Mouse (Mus musculus) T-helper 1 cell (primary cell): ENCODE data around the gene Lrrc20.

Source experiments
- in situ Hi-C: fragments of 300-600 bp; cut with MboI, MseI; formaldehyde crosslinking; loops from one replicate; pipeline ENCODE4 v1.15.1; 2025; ENCODE audit warnings: high pct_unique_total_duplicates

Lrrc20 gene

DNA sequence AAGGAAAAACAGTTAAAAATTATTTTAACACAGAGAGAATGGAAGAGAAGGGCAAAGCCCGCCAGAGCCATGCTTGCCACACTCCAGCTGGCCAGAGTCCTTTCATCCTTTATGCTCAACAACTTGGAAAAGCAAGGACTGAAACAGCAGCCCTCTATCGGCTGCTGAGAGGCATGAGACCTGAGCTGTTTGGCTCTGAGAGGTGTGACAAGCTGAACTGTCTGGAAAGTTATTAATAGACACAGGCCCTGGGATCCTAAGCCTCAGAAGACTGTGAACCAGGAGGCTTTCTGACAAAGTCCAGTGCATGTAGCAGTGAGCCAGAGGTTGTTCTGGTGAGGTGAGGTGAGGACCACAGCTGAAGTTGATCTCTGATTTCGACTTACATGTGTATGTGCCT lies 2.0 kb upstream of the Lrrc20 start:
- in situ Hi-C loops: no loop called here

DNA sequence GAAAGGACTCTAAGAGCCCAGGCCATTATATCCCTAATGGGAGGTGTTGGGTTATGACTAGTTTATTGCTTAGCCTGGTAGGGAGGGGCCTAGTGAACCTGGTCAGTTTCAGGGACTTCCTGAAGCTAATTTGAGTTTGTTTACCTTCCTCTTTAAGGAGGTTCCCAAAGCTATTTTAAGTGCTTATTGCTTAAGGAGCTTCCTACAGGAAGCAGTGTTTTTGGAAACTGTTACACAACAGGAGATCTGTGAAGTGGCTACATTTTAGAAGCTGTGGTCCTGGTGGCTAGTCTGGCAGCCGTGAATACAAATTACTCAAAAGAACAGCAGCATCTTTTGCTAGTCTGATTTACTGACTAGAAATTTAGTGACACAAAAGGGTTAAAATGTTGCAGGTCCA lies 1.3 kb upstream of the Lrrc20 start:
- in situ Hi-C loops: no loop called here

DNA sequence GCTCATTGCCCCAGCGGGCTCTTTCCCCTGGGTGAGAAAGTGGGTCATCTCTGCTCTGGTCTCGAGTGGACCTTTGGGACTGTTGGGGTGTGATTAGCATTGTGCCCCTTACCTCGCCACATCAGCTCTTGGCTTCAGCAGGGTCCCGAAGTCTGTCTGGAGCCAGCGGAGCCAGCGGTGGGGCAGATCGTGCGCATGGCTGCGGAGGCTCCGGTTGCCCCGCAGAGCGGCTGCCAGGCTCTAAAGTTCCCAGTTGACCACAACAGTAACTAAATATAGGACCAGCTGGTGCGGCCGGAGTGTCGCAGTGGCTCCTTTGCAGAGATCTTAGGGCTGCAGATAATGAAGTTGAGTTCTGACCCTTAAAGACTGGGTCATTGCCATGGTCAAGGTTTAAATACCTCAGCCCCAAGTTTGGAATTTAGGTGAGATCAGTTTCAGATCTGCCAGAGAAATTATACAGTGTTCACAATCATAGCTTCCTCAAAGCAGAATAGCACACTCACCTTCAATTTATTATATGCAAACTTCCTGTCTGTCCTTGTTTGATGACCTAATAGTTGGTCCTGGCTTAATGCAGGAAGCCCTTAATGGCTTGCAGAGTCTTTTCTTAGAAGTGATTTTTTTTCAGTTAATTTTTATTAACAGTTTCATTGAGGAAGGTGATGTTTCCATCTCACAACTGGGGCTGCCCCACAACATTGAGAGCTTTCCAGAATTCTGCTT lies 1.0 kb downstream of the Lrrc20 start:
- in situ Hi-C loops: no loop called here

DNA sequence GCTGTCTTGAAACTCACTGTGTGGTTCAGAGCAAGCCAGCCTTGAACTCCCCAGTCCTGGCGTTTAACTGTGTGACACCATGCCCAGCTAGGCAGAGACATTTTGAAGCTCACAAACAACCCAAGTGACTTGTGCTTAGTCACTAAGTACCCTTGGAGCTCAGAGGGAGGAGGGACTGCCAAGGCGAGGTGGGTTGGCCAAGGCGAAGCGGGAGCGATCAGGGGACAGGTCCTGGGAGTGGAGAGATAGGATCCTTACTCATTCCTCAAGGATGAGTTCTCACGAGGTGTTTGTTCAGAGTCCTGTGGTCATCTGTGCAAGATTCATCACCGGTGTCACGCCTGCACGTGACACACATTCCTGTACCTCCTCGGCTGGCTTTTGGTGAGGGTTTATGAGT lies 3.9 kb downstream of the Lrrc20 start:
- in situ Hi-C loops: no loop called here

DNA sequence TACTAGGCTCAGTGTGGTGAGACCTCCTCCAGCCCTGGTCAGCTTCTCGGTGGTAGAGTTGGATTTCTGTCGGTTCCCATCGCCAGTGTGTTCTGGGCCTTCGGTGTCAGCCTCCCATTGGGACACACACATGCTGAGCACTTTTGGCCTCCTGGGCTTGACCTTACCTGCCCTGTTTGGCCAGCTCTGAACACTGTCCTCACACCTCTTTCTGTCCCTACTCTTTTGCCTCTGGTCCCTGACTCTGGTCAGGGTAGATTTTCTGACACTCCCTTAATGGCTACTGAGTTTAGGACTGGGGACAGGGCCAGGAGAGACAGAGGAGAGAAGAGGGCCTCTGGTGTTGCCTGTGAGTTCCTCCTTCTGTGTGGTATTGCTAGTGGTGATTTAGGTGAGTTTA lies 4.3 kb downstream of the Lrrc20 start:
- in situ Hi-C loops: no loop called here

DNA sequence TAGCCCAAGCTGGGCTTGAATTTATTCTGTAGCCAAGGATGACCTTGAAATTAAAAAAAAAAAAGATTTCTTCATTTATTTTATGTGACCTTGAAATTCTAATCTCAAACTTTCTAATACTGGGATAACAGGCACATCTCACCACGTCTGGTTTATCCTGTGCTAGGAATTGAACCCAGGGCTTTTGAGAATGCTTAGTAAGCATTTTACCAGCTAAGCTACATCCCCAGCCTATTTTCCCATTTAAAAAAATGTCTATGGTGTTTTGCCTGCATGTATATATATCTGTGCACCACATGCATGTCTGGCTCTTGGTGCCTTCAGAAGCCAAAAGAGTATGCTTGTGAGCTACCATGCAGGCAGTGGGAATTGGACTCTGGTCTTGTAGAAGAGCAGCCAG lies 4.9 kb downstream of the Lrrc20 start:
- in situ Hi-C loops: no loop called here

DNA sequence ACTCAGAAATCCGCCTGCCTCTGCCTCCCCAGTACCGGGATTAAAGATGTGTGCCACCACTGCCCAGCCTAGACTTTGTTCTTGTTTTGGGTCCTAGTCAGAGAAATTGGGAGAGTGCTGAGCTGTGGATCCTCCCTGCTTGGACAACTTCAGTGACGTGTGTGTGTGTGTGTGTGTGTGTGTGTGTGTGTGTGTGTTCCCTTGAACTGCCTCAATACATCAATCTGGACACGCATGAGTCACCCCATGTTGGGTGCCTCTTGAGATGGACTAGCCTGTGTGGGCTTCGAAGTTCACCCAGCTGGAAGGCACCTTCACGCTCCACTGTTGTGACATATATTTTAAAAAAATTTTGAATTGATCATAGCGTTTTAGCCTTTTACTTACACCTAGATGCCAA lies 7.2 kb downstream of the Lrrc20 start:
- in situ Hi-C loops: no loop called here

DNA sequence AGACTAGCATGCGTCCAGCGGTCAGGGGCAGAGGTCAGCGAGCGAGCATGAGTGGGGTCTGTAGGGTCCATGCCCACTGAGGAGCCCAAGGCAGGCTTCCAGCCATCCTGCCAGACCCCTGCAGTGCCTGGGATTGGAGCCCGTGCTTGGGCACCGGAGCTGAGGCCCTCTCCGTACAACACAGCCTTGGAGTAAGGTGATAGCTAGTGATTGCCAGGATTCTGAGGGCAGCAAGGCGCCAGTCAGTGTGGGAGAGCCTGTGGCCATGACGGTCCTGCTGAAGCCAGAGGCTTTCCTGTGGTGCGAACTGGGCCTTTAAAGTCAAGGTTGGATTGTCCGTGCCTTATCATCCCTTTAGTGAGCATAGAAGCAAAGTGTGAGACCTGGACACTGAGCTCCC lies 9.2 kb downstream of the Lrrc20 start:
- in situ Hi-C loops: no loop called here

DNA sequence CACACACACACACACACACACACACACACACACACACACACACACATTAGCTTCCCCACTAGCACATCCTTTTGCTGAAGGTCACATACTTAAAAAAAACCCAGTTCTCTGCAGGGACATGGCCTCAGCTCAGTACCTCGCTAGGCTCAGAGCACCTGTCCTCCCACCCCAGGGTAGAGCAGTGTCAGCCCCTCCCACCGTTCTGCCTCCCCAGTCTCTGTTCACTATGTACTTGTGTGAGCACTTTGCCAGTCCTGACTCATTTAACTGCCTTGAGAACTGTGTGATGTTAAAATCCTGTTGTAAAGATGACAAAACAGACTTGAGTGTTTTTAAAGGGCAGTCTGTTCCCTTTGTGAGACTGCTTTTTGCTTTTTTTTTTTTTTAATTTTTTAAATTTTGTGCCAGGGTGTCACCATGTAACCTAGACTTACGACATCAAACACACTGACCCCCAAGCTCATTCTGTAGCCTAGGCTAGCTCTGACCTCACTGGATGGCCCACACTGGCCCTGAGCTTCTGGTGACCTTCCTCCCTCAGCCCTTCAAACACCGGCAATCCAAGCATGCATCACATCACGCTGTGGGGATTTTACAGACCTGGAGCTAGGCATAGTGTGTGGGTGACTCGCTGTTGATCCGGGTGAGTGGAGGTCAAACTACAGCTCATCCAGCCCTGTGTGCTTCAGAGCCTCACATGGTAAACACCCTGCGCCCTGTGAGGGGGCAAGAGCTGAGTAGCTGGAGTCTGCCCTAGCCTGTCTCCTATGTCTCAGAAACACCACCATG lies 11.1 kb downstream of the Lrrc20 start:
- in situ Hi-C loops: no loop called here

DNA sequence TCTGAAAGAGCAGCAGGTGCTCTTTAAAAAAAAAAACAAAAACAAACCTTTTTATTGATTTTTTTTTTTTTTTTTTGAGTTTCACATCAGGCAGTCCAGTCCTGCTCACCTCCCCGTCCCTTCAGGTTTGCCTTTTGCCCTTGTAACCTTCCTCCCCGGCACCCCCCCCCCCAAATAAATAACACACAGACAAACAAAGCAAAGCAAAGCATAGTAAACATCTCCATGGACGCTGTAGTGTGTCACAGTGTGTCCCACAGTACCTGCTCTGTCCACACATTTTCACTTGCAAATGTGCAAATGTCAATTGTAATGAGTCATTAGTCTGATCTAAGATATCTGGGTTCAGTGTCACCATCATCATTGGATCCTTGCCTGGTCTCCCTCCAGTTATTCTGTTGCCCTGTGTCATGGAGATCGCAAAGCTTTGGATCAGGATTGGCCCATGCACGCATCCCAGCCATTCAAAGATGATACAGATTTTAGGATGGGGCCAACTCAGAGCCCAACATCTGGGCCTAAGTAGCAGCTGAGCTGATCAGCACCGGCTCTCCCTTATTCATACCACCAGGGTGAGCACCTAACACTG lies 13.0 kb downstream of the Lrrc20 start:
- in situ Hi-C loops: no loop called here

DNA sequence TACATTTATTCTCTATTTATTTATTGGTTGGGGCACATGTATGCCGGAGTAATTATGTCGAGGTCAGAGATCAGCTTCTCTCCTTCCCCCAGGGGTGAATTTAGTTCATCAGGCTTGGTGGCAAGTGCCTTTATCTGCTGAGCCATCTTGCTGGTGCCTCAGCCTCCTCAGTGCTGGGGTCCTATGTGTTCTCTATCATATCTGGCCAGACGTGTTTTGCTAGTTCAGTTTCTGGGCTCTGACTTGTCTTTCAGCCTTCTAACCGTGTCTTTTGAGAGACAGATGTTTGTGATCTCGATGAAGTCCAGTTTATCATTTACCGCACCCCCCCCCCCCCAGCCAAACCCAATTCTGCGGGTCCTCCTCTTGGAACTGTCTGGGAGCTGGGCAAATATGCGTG lies 16.0 kb downstream of the Lrrc20 start:
- in situ Hi-C loops: no loop called here

DNA sequence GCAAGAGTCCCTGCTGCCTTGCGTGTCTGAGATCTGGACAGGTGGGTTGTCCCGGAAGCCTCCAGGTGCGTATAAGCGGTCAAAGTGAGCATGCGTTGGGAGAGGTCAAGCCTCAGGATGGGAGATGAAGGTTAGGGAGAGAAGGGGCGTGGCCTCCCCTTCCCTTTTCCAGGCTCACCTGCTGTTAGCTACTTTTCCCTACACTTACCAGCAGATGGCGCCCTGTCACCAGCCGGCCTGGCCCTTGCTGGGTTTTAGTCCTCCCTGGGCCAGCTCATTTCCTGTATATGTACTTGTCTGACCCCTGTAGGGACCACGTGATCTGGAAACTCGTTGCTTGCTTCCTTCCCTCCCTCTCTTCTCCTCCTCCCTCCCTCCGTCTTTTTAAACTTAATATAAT lies 16.4 kb downstream of the Lrrc20 start:
- in situ Hi-C loops: no loop called here

DNA sequence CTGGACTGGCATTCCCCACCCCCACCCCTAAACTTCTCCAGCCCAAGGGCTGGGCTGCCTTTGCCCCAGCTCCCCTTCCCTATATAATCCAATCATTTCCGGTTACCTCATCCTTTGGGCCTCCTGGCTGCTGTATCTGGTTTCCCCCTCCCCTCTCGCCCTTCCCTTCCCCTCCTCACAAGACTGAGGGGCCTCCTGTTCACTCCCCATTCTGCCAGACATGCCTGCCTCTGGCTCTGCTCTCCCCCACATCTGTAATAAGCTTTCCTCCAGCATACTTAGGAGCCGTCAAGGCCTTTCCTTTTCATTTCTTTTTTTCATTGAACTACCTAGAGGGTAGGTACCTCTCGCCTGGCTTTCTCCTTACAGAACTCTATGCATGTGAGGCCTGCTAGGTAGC lies 19.9 kb downstream of the Lrrc20 start:
- in situ Hi-C loops: no loop called here

DNA sequence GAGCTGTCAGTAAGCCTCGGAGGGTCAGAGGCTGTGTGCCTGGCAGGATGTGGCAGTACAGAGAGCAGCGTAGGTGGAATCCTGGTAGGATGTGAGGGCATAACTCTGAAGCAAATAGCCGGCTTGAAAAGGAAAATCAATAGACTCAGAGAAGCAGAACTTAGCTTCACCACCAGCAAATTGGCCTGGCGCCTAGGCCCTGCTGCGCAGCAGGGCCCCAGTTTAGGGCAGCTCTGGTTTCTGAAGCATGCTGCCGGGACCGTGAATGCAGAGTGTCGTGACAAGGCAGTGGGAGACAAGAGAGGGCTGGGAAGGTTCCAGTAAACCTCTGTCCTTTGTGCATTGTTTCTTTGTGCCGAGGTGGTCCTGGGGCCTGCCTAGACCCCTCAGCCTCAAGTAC lies 20.6 kb downstream of the Lrrc20 start:
- in situ Hi-C loops: no loop called here

DNA sequence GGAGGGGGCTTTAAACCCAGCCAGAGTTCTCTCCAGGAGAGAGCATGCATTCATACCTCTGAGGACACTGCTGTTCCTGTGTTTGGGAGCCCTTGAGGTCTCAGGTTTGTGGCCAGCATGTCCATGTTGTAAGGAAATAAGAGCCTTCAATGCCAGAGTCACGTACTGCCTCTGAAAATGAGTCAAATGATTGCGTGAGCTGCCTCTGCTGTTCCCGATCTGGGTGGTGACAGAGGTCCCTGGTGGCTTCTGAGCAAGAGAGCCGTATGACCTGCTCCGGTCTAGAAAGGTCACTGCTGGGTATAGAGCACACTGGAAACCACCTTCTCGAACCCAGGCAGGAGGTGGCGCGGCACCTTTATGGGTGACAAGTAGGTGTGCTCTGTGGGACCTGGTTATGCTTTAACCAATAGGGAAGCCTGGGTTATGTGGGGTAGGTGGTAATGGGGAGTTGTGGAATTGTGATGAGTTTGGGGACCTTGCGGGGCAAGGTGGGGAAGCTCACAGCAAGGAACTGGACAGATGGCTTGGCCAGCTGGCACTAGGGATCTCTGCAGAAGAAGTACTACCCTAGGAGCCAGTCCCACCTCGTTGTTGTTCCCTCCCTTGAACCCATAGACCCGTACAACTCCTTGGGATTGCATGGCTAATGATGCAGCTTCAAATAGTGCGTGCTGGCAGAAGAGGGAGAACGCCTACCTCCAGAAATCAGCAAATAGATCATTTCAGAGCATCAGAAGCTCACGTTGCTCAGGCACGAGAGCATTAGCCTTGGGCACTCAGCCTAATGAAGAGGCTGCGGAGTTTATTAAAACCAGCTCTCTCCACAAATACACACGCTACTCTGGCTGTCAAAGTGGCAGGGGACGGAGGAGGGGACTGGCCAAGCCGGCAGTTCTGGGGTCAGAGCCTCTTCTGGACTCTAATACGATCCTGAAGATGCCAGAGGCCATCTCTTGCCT lies 24.2 kb downstream of the Lrrc20 start:
- in situ Hi-C loops: loop anchor here (10.0 kb wide), 1 partner anchor 1745 kb away; no protein-coding TSS in a partner anchor

DNA sequence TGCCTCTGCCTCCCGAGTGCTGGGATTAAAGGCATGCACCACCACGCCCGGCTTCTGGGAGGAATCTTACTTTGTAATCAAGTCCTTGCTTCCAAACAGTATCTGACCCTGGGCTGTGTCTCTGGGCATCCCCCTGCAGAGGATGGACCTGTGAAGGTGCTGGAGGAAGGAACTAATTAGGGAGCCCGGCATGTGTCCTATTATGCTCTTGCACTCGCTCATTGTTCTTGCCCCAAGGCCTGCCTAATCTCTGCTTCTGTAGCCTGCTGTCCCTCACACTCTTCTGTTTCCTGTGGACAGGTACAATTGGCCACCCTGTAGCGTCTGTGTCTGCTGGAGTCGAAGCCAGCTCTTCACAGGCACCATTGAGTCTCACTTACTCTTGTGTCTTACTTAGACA lies 25.2 kb downstream of the Lrrc20 start:
- in situ Hi-C loops: loop anchor here (10.0 kb wide), 1 partner anchor 1746 kb away; no protein-coding TSS in a partner anchor

DNA sequence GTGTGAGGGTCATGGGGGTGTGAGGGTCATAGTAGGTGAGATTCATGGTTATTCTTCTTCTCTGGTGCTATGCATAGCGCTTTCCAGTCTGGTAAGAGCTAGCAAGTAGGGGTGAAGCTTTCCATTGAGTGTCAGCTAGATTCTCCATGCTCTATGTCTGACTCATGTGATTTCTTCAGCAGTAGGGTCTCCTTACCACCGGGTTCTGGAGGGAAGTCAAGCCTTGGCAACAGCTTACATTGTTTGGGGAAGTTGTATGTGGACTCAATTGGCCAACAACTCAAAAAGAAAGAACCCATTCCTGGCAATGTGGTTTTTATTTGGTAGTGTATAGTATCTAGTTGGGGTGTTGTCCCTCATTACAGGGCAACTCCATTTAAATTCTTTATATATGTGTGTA lies 28.5 kb downstream of the Lrrc20 start:
- in situ Hi-C loops: loop anchor here (10.0 kb wide), 1 partner anchor 1749 kb away; no protein-coding TSS in a partner anchor

DNA sequence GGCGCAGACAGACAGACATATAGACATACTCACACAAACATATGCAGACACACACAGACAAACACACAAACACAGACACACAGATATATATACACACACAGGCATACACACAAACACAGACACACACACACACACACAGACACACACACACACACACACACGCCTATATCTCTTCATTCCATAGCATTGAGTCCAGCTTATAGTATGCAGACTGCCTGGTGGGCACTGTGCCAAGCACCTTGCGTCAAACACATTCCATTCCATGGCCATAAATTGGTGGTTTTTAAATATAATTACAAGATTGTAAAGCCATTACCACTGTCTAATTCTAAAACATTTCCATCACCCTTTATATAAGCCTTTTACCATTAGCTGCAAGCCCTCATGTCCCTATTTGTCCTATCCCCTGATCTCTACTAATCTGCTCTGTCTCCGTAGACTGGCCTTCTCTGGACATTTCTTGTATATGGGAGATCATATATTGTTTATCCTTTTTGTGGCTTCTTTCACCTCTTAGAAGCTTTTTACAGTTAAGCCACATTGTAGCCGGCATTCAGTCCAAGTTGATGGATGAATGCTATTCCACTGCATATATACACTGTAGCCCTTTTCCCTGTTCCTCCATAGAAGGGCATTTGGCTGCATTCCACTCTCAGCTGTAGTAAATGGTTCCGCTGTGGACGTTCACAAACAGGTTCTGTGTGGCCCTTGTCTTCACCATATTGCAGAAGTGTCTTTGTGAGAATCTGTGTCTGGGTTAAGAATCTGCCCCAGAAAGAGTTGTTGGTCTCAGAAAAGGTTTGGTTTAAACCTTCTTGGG lies 31.0 kb downstream of the Lrrc20 start:
- in situ Hi-C loops: loop anchor here (10.0 kb wide), 1 partner anchor 1752 kb away; no protein-coding TSS in a partner anchor

DNA sequence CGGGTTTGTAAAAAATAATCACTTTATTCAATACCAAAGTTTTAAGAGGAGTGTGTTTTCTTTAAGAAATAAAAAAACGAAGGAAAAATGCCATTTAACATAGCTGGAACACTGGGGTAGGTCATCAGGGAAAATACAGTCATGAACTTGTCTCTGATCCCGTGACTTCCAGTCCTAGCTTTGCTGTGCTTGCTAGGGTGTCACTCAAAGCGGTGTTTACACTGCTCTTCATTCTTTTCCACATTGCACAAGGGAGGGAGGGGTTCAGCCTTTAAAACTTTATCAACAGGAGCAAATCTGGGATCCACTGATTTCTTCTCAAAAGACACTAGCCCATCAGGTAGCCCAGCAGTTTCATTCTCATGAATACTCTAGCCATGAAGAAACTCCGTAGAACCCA lies 34.3 kb downstream of the Lrrc20 start:
- in situ Hi-C loops: loop anchor here (10.0 kb wide), 1 partner anchor 1755 kb away; no protein-coding TSS in a partner anchor

DNA sequence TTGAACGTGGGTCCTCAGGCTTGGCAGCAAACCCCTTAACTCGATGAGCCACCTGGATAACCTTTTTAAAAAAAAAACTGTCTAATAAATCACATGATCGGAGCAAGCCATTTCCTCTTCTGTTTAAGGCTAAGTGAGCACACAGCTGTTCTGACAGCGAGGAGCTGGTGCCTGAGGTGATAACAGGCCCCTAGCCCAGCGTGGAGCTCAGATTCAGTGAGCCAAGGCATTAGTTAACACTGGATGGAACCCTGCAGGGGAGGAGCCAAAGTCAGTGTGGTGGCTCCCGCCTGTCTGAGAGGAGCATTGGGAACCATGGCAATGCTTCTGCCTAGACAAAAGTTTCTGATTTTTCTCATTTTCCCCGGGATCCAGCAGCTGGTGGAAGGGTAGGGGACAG lies 35.2 kb downstream of the Lrrc20 start:
- in situ Hi-C loops: no loop called here
